Mouse (Mus musculus): ENCODE measurements at regions not wholly inside any gene's neighbourhood (a gene's known extent, or its start where the extent isn't known, plus 50 kb on each side); places are given as distances from the start of the nearest gene placed in this dataset.

DNA sequence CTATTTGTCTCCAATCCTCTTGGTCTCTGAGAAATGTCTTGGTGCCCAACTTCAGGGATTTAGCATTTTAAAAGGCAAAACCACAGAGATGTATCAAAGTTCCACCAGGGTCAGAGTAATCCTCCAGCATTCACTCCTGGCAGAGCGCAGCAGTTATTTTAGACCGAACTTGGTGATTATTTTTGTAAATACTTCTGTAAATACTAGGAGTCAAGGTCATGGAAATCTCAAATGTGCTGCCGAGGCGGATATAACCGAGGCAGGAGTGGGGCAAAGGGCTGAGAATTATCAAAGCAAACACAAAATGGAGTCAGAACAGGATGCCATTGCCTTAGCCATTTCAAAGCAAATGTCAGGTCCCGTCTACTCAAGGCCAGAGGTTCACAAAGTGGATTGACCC is 105.2 kb downstream of the Nucb2 start:
- TF ChIP-seq CTCF (IDR thresholded peaks at IDR 0.05; ENCODE audit: low read depth) = no peak
- TF ChIP-seq EP300 (IDR thresholded peaks at IDR 0.05; ENCODE audit: low read depth) = no peak
